Mouse (Mus musculus) gastrocnemius, adult 18-20 months (tissue): ENCODE measurements around the gene 1700023F06Rik. TPM values are rescaled to one million over a fixed set of nuclear protein-coding genes. Genes with fewer than 3 reads are reported as not detected.
"Not testable (repeated sequence)": the region's sequence is repeated elsewhere in the genome, so short reads cannot be mapped to it uniquely, and the experiment has no call there.

Experiments used
- DNase-seq: peaks from one replicate; pipeline ENCODE4 v3.0.0; 2021; ENCODE audit warnings: low spot score
- total RNA-seq, 2 experiments: library from RNA; stranded (reverse); gene quantifications; 2 replicates each; pipeline ENCODE4 v1.2.3; 2021

1700023F06Rik gene
- total RNA-seq, 2 experiments from 2014 or later: not detected

DNA sequence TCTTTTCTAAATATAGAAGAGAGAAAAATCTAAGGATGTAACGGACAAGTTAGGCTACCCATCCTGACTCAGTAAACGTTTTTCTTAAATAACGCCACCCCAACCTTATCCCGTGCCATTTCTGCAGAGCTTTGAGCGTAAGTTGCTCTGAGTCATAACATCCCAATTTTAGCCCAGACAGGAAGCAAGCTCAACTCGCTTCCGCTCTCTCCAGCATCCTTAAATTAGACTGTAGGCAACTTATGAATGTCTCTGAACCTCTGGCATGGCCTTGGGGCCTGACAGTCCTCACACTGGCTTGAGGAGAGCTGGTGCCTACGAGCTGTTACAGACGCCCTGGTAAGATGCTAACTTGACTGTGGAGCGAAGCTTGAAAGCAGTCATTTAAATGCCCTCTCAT, 15.1 kb upstream of the 1700023F06Rik start:
- DNase-seq: no peak

DNA sequence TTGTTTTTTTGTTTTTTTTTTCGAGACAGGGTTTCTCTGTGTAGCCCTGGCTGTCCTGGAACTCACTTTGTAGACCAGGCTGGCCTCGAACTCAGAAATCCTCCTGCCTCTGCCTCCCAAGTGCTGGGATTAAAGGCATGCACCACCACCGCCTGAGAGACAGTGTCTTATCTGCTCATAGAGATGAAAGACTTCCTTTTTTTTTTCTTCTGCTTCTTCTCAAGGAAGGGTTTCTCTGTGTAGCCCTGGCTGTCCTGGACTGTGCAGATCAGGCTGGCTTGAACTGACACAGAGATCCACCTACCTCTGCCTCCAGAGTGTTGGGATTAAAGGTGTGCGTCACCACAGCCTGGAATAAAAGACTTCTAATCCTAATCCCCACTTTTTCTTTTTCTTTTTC, 14.4 kb upstream of the 1700023F06Rik start:
- DNase-seq: not testable (repeated sequence)

DNA sequence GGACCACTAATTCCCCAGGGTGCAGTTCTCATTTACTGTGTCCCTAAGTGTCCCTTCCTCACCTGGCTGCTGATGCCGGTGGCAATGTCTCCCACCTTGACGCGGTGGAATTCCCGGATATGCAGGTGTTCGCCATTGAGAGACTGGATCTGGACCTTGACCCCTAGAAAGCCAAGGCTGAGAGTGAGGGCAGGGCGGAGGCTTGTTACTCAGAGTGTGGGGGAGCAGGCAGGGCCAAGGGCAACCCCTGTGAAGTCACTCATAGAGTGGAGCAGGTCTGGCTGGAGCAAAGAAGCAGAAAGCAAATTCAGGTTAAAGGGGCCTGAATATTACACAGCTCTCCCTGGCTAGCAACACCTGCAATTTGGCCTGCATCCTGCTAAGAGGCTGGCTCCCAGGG, 13.1 kb upstream of the 1700023F06Rik start:
- DNase-seq: no peak

DNA sequence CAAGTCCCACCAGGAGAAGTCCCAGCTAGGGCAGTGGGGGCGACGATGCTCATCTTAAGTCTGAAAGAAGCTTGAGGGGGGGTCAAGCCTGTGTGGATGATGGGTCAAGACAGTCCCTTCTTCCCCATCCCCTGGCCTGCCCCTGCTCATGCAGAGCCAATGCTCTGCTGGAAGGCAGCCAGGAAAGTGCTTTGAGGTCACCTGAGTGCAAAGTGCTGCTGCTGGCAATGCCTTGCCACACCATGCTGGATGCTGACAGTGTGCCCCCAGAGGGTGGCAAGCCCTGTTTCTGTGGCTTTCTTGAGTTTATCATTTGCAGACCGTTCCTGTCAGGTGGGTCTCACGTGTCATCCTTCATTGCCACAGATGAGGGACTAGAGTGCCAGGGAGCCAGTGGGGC, 11.6 kb upstream of the 1700023F06Rik start:
- no peak for DNase-seq

DNA sequence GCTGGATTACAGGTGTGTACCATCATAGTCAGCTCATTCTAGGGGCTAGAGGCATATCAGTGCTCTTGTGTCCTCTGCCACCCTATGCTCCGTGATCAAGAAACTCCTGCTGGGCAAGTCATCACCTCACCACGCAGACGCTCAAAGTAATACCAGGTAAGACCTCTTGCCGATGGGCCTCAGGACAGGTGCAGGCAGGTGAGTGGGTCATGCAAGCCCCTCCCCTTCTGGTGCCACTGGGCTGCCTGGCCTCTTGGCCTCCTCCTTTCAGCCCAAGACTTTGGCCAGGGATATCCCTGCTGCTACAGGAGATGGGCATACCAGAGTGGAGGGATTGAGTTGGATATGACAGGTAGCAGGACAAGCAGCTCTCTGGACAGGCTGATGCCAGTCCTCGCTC, 10.9 kb upstream of the 1700023F06Rik start:
- no peak for DNase-seq

DNA sequence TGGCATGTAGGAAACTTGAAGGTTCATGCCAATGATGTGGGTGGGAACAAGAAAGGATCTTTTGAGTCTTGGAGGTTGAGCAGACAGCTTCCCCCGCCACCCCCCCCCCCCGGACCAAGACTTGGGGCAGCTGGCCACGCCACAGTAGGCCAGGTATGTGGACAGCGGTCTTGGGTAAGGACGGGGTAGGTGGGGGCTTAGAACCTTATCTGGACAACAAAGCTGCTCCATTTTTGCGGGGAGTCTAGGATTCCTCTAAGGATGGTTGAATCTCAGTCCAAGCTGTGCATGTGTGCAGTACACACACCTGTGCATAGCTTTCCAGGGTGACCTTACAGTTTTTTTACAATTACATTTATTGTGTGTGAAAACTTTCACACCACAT, 10.2 kb upstream of the 1700023F06Rik start:
- no peak for DNase-seq

DNA sequence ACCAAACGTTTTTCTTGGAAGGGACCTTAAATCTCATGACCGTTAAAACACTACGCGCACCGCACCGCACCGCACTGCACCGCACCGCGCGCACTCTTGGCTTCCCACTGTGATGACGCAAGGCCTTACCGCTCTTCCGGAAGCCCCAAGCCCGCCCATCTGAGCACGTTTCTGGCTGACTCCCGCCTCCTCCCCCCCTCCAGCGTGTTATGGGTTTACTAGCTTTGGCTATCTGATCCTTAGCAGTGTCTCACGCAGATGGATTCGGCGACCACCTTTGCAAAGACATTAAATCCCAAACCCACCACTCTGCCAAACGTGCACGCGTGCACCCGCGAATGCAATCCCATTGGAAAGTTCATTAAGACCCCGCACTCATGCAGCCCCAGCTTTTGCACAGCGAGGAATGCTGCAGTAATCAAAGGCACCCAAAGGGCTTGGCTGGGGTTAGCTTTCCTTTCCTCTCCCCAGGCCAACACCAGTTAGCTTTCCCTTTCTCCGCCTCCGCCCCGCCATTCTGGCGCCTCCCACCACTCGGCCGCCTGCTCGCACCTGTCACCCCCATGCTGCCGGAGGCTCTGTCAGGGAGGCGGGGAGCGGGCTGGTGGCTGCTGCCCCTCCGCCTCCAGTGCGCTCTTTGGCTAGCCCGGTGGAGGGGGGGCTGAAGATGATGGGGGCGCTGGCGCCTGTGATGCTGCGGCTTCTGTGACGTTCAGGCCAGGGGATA, 9.6 kb upstream of the 1700023F06Rik start, which contains the start of gene Spata32:
Gene Spata32, minus strand, starts transcription at position 643 of the 727 bp plus-strand sequence.
- peak; percentile 47 for DNase-seq

DNA sequence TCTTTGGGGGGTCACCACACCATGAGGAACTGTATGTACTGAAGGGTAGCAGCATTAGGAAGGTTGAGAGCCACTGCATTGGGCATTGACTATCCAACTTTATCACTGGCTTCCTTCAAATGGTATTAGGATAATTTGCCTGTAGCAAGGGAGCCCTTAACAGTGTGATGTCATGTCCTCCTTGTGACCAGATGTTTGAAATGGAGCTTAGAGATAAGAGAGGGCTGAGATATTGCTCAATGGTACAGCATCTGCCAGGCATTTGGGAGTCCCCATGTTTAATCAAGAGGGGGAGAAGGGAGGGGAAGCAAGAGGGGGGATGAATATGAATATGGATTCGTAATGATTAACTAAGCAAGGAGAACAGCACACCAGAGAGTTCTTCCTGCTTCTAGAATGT, 7.0 kb upstream of the 1700023F06Rik start:
- no peak for DNase-seq

DNA sequence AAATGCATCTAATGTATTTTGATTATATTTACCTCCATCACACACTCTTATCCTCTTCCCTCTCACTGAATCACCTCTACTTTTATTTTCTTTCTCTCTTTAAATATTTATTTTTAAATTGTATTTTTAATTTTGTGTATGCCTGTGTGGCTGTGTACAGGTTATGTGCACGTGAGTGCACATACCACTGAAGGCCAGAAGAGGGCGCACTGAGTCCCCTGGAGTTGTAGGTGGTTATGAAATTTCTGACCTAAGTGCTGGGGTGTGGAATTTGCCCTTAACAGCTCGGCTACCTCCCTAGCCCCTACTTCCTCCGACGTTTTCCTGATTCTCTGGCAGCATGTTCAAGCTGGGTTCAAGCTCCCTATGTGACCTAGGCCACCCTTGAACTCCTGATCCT, 5.4 kb upstream of the 1700023F06Rik start:
- DNase-seq: no peak

DNA sequence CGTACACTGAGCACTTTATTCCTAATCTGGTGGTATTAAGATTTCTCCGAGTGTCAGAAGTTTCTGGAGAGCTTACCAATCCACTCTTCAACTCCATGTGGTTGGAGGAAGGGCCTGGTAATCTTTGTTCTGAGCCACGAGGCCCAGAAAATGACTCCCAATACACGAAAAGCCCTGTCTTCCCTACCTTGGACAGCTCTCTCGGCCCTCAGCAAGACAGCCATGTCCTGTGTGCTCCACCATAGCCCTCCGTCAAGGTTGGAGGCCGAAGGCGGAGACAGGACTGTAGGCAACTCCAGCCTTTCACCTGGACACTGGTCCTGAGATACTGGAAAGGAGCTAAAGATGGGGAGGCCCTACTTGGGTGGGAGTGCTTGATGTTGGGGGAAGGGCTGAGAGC, 1.9 kb upstream of the 1700023F06Rik start:
- DNase-seq: no peak

DNA sequence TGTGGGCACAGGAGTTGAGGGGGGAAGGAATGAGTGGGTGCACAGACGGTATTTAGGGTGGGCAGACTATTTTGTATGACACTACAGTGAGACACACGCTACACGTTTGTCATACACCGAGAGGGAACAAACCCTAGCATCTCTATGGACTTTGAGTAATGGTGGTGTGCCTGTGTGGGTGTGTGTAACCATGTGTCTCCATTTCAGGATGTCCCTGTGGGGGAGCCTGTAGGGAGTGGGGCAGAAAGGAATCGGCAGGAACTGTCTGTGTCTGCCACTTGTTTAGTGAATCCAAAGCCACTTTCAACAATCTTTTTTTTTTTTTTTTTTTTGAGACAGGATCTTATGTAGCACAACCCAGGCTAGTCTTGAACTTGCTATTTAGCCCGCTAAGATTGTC, 2.2 kb downstream of the 1700023F06Rik start:
- no peak for DNase-seq

DNA sequence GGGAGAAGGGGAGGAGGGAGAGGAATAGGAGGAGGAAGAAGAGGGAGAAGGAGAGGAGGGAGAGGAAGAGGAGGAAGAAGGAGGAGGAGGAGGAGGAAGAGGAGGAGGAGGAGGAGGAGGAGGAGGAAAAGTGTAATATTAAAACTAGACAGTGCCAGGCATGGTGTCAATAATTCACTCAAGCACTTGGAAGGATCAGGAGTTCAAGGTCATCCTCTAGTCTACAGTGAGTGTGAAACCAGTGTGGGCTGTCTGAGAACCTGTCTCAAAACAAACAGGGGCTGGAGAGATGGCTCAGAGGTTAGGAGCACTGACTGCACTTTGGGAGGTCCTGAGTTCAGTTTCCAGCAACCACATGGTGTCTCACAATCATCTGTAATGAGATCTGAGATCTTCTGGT, 6.0 kb downstream of the 1700023F06Rik start:
- DNase-seq: no peak

DNA sequence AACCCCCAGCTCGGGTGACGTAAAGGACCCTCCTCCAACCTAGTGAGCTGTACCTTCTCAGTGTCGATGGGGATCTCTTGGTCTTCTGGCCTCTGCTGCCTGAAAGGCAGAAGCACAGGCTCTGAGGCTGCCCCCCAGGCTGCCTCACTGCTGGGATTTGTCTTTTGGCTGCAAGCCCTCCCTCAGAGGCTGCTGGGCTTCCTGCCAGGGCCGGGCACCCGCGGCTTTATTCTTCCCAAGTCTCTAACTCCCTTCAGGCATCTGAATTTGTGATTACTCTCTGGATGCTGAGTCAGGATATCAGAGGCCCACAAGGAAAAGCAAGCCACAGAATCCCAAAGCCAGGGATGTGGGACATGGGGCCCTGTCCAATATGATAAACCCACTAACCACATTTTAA, 6.7 kb downstream of the 1700023F06Rik start:
- DNase-seq: no peak

DNA sequence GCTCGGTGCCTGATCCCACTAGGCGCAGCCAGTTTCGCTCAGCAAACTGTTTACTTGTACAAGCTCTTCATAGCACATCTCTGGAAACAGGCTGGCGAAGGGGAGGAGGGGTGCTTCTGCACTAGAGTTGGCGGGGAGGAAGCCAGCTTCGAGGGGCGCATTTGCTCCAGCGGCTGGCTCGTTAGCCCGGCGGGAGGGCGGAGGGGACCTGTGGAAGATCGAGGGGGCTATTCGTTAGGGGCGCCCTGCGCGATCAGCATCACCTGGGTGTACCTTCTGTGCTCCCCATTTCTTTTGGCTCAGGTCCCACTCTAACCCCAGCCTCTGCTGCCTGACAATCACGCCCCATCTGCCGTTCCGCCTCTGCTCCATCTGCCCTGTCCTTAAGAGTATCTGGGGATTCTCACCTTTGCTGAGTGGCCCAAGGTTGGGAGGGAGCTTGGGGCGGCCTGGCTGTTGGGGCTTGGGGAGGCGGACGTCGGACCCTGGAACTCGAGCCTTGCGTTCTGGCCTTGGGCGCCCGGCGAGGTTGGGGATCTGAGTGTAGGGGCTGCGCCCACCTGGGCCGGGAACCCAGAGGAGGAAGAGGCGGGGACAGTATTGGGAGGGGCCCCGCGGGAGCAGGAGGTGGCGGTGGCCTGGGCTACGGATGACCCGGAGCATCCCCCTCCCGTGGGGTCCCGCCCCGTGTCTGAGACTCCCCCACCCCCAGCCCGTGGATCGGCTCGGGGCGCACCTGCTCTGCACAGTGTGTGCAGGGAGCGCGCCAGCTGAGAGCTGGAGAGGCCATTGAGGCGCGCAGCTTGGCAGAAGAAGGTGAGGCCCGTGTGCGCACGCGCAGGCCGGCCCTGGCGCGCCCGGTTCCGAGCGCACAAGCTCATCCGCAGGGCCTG, 9.2 kb downstream of the 1700023F06Rik start:
- no peak for DNase-seq

DNA sequence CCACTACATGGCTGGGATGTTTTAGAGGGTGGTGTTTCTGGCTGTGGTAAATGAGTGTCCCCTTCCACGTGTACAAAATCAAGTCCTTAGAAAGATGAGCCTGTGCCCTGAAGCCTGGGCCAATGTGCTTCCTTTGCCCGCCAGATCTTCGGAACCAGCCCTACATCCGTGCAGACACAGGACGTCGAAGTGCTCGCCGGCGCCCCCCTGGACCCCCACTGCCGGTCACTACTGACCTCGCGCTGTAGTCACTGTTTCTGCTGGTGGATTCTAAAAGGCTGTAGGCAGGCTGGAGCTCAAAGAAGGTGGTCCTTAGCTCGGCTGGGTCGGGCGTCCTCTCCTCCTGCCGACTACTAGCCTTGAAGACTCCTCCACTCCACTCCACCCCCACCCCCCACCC, 10.0 kb downstream of the 1700023F06Rik start:
- DNase-seq: no peak

DNA sequence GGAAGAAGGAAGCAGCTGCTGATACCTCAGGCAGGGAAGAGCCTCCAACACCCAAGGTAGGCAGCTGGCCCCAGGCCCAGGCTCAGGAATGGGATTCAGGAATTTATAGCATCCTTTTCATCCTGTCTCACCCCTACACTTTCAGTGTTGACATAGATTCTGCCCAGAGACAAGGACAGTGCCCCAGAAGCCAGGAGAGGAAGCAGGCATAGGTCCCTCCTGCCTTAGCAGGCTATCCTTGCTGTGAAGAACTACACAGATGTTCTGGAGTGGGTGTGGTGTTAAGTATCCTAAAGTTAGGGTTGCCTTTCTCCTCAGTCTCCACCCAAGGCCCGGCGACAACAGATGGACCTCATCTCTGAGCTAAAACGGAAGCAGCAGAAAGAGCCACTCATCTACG, 11.0 kb downstream of the 1700023F06Rik start:
- no peak for DNase-seq

DNA sequence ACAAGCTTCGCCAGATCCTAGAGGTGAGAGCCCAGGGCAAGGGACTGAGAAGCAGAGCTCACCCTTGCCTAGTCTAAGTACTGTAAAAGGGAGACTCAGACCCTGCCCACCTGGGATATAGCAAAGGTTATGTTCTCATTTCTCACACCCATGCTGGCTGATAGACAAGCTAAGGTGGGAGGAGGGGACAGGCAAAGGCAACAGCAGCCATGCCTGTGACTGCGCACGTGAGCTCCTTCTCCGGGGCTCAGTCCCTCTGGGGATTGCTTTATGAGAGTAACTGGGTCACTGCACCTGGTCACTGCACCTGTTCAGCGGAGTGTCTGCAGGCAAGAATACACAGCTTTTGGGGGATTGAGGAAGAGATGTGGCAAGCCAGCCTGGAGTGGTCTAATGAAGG, 12.7 kb downstream of the 1700023F06Rik start:
- no peak for DNase-seq

DNA sequence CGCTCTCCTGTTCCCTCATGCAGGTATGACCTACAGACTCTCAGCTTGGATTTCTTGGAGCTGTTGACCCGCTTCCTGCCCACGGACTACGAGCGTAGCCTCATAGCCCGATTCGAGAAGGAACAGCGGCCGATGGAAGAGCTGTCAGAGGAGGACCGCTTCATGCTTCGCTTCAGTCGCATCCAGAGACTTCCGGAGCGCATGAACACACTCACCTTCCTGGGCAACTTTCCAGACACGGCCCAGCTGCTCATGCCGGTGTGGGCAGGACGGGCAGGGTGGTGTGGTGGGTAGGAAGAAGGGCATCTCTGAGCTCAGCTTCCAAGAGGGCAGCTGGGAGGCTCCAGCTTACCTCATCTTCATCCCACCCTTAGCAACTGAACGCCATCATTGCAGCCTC, 13.1 kb downstream of the 1700023F06Rik start:
- no peak for DNase-seq

DNA sequence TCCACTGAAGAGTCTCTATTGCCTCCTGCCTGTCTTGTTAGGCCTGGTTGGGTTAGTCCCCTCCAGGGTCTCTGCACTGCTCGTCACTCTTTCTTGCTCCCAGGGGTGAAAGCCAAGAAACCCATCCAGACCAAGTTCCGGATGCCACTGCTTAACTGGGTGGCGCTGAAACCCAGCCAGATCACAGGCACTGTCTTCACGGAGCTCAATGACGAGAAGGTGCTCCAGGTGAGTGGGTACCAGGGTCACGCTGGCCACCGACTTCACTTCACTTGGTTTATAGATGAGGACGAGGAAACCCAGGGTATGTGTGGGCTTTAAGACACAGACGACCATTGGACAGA, 14.6 kb downstream of the 1700023F06Rik start:
- DNase-seq: no peak

DNA sequence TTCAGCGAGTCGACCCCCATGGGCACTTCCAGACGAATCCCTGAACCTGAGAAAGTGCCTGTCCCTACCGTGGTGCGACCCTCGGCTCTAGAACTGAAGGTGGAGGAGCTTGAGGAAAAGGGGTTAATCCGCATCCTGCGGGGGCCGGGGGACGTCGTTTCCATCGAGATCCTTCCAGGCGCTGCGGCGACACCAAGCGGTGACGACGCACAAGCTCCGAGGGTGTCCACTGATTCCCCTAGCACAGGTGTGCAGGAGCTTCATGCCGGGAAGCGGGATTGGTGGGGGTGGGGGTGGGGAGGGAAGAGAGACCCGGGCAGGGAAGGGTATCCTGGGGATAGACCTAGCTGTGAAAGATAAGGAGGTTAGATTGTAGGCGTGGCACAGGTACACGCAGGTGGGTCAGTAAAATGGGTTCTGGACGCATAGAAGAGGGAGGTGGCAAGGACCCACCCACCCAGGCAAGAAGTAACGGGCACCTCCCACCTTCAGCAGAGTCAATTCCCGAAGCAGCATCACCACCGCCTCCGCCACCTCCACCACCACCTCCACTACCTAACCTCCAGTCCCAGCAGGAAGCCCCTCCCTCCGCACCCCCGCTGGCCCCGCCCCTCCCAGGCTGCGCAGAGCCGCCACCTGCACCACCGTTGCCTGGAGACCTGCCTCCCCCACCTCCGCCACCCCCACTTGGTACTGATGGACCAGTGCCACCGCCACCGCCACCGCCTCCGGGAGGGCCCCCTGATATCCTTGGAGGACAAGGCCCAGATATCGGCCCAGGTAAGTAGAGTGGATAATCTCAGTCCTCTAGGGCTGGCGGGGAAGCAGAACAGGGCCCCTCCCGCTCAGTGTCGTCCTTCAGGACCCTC, 15.2 kb downstream of the 1700023F06Rik start:
- DNase-seq: no peak

DNA sequence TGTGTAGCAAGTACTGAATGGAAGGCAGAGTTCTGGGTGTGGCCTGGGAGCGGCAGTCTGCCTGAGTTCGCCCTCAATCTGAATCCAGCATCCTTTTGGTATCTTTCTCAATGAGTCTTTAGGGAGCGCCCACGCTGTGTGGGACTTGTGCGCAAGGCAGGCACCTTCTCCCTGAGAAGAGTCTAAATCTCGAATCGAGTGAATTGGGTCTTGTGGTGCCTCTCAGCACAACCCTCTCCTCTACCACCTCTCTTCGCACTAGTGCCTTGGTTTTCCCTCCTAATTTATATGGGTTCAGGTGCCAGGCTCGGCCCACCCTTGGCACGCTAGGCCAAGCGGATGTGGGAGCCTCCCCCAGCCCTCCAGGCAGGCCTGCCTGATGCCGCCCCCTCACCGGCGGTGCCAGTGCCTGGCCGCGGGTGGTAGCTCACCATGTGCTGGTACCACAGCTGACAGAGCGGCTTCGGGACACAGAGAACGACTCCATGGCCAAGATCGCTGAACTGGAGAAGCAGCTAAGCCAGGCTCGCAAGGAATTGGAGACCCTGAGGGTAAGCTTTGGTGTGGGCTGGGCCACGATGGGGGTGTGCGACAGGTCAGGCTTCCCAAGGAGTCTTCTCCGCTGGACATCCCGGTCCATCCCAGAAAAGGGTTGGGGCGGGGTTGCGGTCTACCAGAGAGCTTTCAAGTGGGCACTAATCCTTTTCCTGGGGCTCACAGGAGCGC, 16.0 kb downstream of the 1700023F06Rik start:
- no peak for DNase-seq
